Mouse (Mus musculus) heart, embryonic 15.5 days (tissue): ENCODE results near the gene Ren1. TPM values are rescaled to one million over a fixed set of nuclear protein-coding genes. Genes with fewer than 3 reads are reported as not detected.

Experiments
- polyA plus RNA-seq: library from polyadenylated mRNA; unstranded; fragments of >200 nt; fragmentation: Nextera tagmentation; extraction: Ambion mirVana; gene quantifications from 2 replicates; pipeline ENCODE4 v1.2.1, GENCODE M21; 2015

Gene Ren1
- polyA plus RNA-seq, 1 experiment from 2014 or later: 0.30 TPM

Other genes starting within 250 kb of the Ren1 start
- gene Ppp1r15b, start 219.4 kb upstream of the Ren1 start, polyA plus RNA-seq: 20.2 and 24.3 TPM in 2 replicates
- 12.2 and 13.8 TPM in 2 replicates for gene Plekha6, start 186.3 kb upstream of the Ren1 start, polyA plus RNA-seq
- 0.42 TPM in 1 of 2 replicates, not detected in the other for gene Golt1a, start 40.7 kb upstream of the Ren1 start, polyA plus RNA-seq
- gene Kiss1, start 28.6 kb upstream of the Ren1 start, polyA plus RNA-seq: 0.62 TPM in 1 of 2 replicates, not detected in the other
- gene Etnk2, start 13.1 kb downstream of the Ren1 start, polyA plus RNA-seq: 1.3 and 1.5 TPM in 2 replicates
- gene Sox13, start 73.9 kb downstream of the Ren1 start, polyA plus RNA-seq: 4.5 and 6.2 TPM in 2 replicates